Mouse (Mus musculus) CD4-positive helper T cell, adult 2 months (primary cell): ENCODE measurements around the gene Tent5b.

Experiments used
- DNase-seq: peaks from one replicate; pipeline ENCODE4 v3.0.0-alpha.2; 2012; ENCODE audit warnings: low read depth, missing footprints, low spot score

Tent5b gene

GRCm38 (mm10) chr4:133479458-133480184 lies at the start of gene Tent5b:
Gene Tent5b, plus strand, starts transcription at chr4:133480132.
- peak; percentile 91 for DNase-seq

GRCm38 (mm10) chr4:133431508-133431907 lies 48.4 kb upstream of the Tent5b start:
- no peak for DNase-seq

- DNase-seq = no peak
Observed at GRCm38 (mm10) chr4:133432560-133433171, 47.3 kb upstream of the Tent5b start.

- no peak for DNase-seq
Observed at GRCm38 (mm10) chr4:133435921-133436320, 44.0 kb upstream of the Tent5b start.

GRCm38 (mm10) chr4:133439460-133440376 lies 40.2 kb upstream of the Tent5b start:
- no peak for DNase-seq

GRCm38 (mm10) chr4:133440377-133440795 lies 39.5 kb upstream of the Tent5b start:
- no peak for DNase-seq

DNA sequence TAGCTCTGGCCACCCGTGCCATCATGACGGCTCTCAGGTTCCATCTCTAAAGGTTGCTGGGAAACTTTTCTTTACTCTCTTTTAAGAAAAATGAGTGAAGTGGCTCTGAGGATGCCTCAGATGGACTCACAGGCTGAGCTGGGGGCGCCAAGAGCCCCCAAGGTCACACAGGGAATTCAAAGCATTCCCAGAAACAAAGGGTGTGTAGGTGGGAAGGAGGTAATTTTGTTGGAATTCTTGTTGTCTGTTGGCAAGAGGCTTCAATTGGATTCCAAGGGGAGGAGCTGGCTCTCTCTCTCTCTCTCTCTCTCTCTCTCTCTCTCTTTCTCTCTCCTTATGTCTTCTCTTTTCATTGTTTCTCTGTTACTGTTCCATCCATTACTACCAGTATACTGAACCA lies 37.7 kb upstream of the Tent5b start:
- no peak for DNase-seq

- DNase-seq = no peak
Observed at GRCm38 (mm10) chr4:133443085-133443484, 36.8 kb upstream of the Tent5b start.

- DNase-seq = no peak
Observed at GRCm38 (mm10) chr4:133445727-133446126, 34.2 kb upstream of the Tent5b start.

GRCm38 (mm10) chr4:133447366-133447765 lies 32.6 kb upstream of the Tent5b start:
- no peak for DNase-seq

DNA sequence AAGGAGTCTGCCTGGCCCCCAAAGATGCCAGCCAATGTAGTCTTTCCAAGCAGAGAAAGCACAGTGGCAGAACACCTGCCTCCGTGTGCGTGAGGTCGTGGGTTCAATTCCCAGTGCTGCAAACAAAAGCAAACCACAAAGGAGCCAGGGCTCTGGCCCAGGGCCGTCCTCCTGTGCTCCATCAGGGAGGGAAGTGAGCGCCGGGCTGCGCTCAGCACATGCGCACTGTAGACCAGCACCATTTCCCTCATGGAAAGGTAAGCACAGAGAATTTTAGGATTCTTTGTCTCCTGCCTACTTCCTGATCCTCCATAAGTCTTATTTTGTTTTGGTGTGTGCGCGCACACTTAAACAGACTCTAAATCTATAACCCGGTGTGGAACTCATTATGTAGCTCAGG lies 32.0 kb upstream of the Tent5b start:
- DNase-seq = no peak

DNA sequence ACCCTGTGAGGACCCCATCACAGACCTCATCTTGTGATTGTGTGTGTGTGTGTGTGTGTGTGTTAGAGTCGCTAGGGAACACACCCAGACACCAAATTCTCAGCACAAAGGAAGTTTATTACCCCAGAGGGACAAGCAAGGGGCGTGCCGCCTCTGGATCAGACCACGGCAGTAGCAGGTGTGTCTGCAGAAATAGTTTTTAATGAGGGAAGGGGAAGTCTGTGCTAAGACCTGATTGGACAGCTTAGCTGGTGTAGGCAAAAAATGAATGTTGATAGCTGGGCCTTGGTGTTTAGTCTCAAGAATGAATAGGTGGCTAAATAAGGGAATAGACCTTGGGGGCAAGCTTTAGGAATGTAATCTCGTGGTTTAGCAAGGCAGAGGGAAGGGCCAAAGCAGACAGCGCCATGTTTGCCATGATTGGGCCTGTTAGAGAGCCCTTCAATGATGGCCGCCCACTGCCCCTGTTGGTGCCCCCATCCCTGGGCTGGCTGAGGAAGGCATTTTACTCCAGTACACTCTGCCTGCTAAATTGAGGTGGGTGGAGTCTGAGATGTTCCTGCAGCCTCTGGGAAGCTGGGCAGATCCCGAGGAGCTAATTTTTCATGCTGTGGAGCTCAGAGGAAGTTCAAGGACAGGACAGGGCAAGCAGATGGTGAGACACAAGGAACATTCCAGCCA lies 31.1 kb upstream of the Tent5b start:
- no peak for DNase-seq

DNA sequence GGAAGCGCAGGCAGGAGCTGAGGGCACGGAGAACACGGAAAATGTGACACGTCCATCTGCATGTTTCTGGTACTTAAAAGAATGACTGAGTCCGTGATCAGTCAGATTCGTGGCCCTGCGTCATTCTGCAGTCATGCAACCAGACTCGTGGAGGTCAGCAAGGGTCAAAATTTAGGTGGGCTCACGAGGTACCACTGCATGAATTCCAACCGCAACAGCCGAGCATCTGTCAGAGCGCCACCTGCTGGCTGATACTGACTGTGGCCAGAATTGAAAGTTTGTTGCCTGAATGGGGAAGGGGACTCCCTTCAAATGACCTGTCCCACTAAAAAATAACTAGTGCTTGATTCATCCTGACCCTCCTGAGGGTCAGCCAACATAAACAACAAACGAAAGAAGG lies 30.2 kb upstream of the Tent5b start:
- DNase-seq = peak; percentile 52

DNA sequence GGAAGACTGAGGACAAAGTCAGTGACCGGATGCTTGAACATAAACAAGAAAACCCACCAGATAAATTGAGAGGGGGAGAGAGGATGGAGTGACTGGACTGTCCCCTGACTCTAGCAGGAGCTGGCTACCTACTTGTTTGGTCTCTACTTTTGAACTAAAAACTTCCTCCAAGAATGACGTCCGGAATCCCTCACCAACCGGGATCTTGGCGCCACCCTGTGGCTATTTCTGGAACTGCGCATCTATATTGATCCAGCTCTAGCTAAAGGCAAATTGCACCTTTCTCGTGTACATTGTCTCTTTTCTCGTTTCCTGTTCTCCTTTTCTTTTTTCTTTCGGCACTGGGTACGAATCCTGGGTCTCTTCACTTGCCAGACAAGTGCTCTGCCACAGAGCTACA lies 28.4 kb upstream of the Tent5b start:
- DNase-seq = peak; percentile 70

GRCm38 (mm10) chr4:133452433-133452832 lies 27.5 kb upstream of the Tent5b start:
- no peak for DNase-seq

GRCm38 (mm10) chr4:133458044-133458443 lies 21.9 kb upstream of the Tent5b start:
- DNase-seq = no peak

DNA sequence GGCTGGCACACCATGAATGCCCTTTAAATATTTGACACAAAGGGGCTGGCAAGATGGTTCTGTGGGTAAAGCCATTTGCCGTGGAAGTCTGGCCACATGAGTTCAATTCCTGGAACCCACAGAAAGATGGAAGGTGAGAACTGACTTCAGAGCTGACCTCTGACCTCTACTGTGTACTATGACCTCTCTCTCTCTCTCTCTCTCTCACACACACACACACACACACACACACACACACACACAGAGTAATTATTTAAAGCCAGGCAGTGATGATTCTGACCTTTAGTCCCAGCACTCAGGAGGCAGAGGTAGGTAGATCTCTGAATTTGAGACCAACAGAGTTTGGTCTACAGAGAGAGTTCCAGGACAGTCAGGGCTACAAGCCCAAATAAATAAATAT lies 19.9 kb upstream of the Tent5b start:
- no peak for DNase-seq

DNA sequence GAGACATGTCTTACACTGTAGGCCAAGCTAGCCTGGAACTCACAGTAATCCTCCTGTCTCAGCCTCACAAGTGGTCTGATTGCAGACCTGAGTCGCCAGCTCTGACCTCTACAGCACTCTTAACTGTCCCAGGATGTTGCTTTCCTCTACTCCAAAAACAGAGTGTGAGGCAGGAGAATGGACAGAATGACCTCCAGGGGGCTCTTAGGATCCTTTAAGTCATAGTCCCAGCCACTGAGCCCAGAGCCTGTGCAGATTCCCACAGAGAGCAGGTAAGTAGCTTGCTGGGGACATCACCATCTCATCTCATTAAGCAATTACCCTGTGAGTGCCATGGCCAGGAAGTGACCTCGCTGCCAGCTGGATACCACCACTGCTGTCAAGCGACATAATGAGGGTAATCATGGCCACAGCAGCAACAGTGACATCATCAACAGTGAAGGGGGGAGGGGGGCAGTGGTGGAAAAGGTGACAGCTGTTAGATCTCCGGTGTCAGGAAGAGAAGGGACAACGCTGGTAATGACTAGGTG lies 19.1 kb upstream of the Tent5b start:
- DNase-seq = no peak

GRCm38 (mm10) chr4:133461362-133461761 lies 18.6 kb upstream of the Tent5b start:
- DNase-seq = no peak

GRCm38 (mm10) chr4:133463184-133463583 lies 16.7 kb upstream of the Tent5b start:
- no peak for DNase-seq

DNA sequence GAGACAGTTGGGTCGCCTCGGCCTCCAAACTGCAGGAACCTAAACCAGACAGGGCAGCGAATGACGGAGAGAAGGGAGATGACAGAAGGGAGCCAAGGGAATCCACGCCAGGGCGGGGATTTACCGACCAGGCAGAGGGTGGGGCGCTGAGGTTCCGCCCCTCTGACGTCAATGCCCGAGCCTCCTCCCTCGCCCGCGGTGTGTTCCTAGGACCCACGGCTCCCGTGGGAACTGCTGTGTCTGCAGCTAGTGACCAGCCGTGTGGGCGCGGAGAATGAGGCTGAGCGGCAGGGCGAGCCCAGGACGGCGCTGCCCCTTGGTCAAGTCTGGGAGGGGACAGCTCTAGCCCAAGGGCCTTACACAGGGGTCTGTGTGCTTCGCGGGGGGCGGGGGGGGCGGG lies 11.9 kb upstream of the Tent5b start:
- DNase-seq = peak; percentile 67
